Mouse (Mus musculus) limb, embryonic 12.5 days (tissue): ENCODE data around the gene Scgn. TPM values are rescaled to one million over a fixed set of nuclear protein-coding genes. Genes with fewer than 3 reads are reported as not detected.

Experiments
- ATAC-seq: fragments of 200-750 bp; cut with Nextera tagmentation; 2 replicates; pipeline ENCODE4 v1.8.0; 2017; ENCODE audit warnings: low read depth, moderate TSS enrichment; ENCODE audit not compliant: insufficient number of reproducible peaks, insufficient read depth, low FRiP score, low TSS enrichment
- H3K27ac ChIP-seq: fragments of 300-500 bp; sonication (generic); 2 replicates; pipeline ENCODE4 v1.5.1; 2016; ENCODE audit warnings: mild to moderate bottlenecking, moderate library complexity
- H3K27me3 ChIP-seq: fragments of 300-500 bp; sonication (generic); 2 replicates; pipeline ENCODE4 v1.6.1; 2016; ENCODE audit warnings: mild to moderate bottlenecking, moderate library complexity
- H3K36me3 ChIP-seq: fragments of 300-500 bp; sonication (generic); 2 replicates; pipeline ENCODE4 v1.6.1; 2016; ENCODE audit warnings: mild to moderate bottlenecking, moderate library complexity
- H3K4me1 ChIP-seq: fragments of 300-500 bp; sonication (generic); replicated peaks from 2 replicates; pipeline ENCODE4 v1.6.1; 2016
- H3K4me2 ChIP-seq: fragments of 300-500 bp; sonication (generic); 2 replicates; pipeline ENCODE4 v1.6.1; 2016; ENCODE audit warnings: mild to moderate bottlenecking, moderate library complexity
- H3K4me3 ChIP-seq: fragments of 300-500 bp; sonication (generic); replicated peaks from 2 replicates; pipeline ENCODE4 v1.5.1; 2016; ENCODE audit warnings: mild to moderate bottlenecking
- H3K9ac ChIP-seq: fragments of 300-500 bp; sonication (generic); replicated peaks from 2 replicates; pipeline ENCODE4 v1.6.1; 2016; ENCODE audit warnings: mild to moderate bottlenecking, moderate library complexity
- H3K9me3 ChIP-seq: fragments of 300-500 bp; sonication (generic); 2 replicates; pipeline ENCODE4 v1.6.1; 2016; ENCODE audit warnings: mild to moderate bottlenecking, moderate library complexity
- WGBS: fragments of 180-500 bp; shearing (Covaris S2); methylation state at CpG from one replicate; pipeline ENCODE4 v1.1.7; 2016; 5-methylcytosine and 5-hydroxymethylcytosine counted together
- microRNA-seq: library from miRNA; unstranded; fragments of <30 nt; microRNA quantifications from one replicate; pipeline ENCODE4, GENCODE M21; 2017
- polyA plus RNA-seq: library from polyadenylated mRNA; unstranded; fragments of >200 nt; fragmentation: Nextera tagmentation; extraction: Ambion mirVana; gene quantifications from 2 replicates; pipeline ENCODE4 v1.2.1, GENCODE M21; 2016

The Scgn gene
- polyA plus RNA-seq, 1 experiment from 2014 or later: not detected

DNA sequence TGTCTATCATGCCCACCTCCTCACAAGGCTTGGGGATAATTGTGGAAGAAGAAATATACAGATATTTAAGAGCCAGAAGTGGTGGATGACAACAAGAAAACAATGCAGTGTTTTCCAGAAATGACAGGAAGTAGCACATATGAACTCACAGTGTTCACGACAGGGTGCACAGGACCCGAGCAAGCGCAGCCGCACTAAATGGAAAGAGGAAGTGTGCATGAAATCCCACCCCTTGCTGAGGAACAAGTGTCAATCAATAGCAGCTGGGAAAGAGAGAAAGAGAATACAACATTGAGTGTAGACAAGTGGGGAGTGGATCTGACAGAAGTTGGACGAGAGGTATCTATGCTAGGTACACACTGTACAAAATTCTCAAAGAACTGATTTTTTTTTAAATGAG, 79.7 kb downstream of the Scgn start:
- Histone ChIP-seq H3K27ac (no peak overlapping the region), H3K36me3 (no peaks in the 10 kb centered on the region), H3K9ac (no peak overlapping the region), H3K4me2 (no peak overlapping the region), H3K27me3 (no peaks in the 10 kb centered on the region), H3K9me3 (no peaks in the 10 kb centered on the region), H3K4me3 (no peak overlapping the region), H3K4me1 (peaks cover 7% of the 10 kb centered on the region; the same call in 1 of the 2 replicates)
- no peak for ATAC-seq
- 75% methylated on average over 5 of the region's 5 CpGs for WGBS

GRCm38 (mm10) chr13:23910121-23910520, 80.9 kb downstream of the Scgn start:
- H3K27ac ChIP-seq: no peak overlapping the region
- WGBS: 83% methylated on average over 5 of the region's 5 CpGs
- H3K9me3 ChIP-seq: no peaks in the 10 kb centered on the region
- no peak overlapping the region for H3K4me3 ChIP-seq
- H3K4me2 ChIP-seq: no peak overlapping the region
- ATAC-seq: no peak
- H3K36me3 ChIP-seq: no peaks in the 10 kb centered on the region
- H3K4me1 ChIP-seq: peaks cover 7% of the 10 kb centered on the region; the same call in 1 of the 2 replicates
- no peak overlapping the region for H3K9ac ChIP-seq
- H3K27me3 ChIP-seq: no peaks in the 10 kb centered on the region

- Histone ChIP-seq H3K4me3 (no peak overlapping the region), H3K27me3 (no peaks in the 10 kb centered on the region), H3K4me2 (no peak overlapping the region), H3K27ac (no peak overlapping the region), H3K9ac (no peak overlapping the region), H3K36me3 (no peaks in the 10 kb centered on the region), H3K4me1 (no peaks in the 10 kb centered on the region), H3K9me3 (no peaks in the 10 kb centered on the region)
- ATAC-seq: no peak
- 95% methylated on average over 5 of the region's 5 CpGs for WGBS
These were observed 84.1 kb downstream of the Scgn start for GRCm38 (mm10) chr13:23906906-23907305.

Small RNA genes lying within 50 kb of the gene (microRNA-seq; reads per million reads assigned to microRNA genes)
- gene Gm44344: not detected

Other genes starting within 250 kb of the Scgn start
- 20.7 and 22.1 TPM in 2 replicates for gene Hist1h3c, start 245.6 kb downstream of the Scgn start, polyA plus RNA-seq
- 6.3 and 6.7 TPM in 2 replicates for gene Hist1h2bb, start 244.5 kb downstream of the Scgn start, polyA plus RNA-seq
- gene Hist1h2ab, start 240.1 kb downstream of the Scgn start, polyA plus RNA-seq: 77.8 and 92.9 TPM in 2 replicates
- 17.7 and 30.1 TPM in 2 replicates for gene Hist1h3b, start 238.9 kb downstream of the Scgn start, polyA plus RNA-seq
- gene Hist1h4b, start 234.2 kb downstream of the Scgn start, polyA plus RNA-seq: 9.1 and 10.7 TPM in 2 replicates
- gene Hist1h4a, start 230.0 kb downstream of the Scgn start, polyA plus RNA-seq: 1.2 and 1.4 TPM in 2 replicates
- 11.9 and 12.8 TPM in 2 replicates for gene Hist1h3a, start 228.8 kb downstream of the Scgn start, polyA plus RNA-seq
- 6.3 and 7.4 TPM in 2 replicates for gene Hist1h1a, start 227.5 kb downstream of the Scgn start, polyA plus RNA-seq
- gene Trim38, start 221.3 kb downstream of the Scgn start, polyA plus RNA-seq: 0.16 TPM in 1 of 2 replicates, not detected in the other
- not detected in 2 replicates for gene Slc17a2, start 184.2 kb downstream of the Scgn start, polyA plus RNA-seq
- gene Slc17a3, start 151.8 kb downstream of the Scgn start, polyA plus RNA-seq: 0.06 TPM in 1 of 2 replicates, not detected in the other
- not detected in 2 replicates for gene Slc17a1, start 123.5 kb downstream of the Scgn start, polyA plus RNA-seq
- gene Slc17a4, start 76.2 kb downstream of the Scgn start, polyA plus RNA-seq: not detected in 2 replicates
- gene Hist1h2ba, start 57.1 kb downstream of the Scgn start, polyA plus RNA-seq: not detected in 2 replicates
- gene Hist1h2aa, start 56.8 kb downstream of the Scgn start, polyA plus RNA-seq: not detected in 2 replicates